Mouse (Mus musculus) lung, postnatal 0 days (tissue): ENCODE measurements around the gene Thumpd2.

Experiments
- CTCF ChIP-seq: IDR thresholded peaks from 2 replicates; pipeline ENCODE4 v1.5.1; 2016; ENCODE audit warnings: antibody characterized with exemption, mild to moderate bottlenecking
- EP300 ChIP-seq: IDR thresholded peaks from 2 replicates; pipeline ENCODE4 v1.6.1; 2016; ENCODE audit warnings: antibody characterized with exemption, mild to moderate bottlenecking, control low read depth

DNA sequence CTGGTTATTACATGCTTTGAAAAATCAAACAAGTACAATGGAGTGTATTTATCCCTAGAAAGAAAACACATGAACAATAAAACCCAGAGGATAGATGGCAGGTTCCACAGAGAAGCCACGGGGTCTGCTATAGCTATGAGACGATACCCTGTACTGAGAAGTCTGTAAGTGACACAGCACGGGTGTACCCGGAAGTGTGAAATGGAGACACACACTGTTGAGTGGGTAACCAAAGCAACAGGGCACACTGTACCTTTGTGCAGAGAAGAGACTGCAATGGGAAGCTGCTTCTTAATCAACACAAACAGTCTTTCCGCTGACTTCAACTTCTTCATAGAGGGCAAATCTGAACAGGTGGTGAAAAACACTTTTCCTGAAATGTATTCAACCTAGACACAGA, 9.4 kb downstream of the Thumpd2 start:
- TF ChIP-seq CTCF (no peak), EP300 (no peak)
